In genomic region chr10:75151311-75151710, GRCm38 (mm10) we compare ENCODE assay signal across 9 mouse cellular contexts.
DNase-seq lines count a peak whose midpoint lies in the region; ATAC-seq and TF ChIP-seq lines count a peak whose summit lies in the region.
"Had no signal": no experiment of that assay in that cellular context is flagged by ENCODE, and none has a peak within 500 bp of the region (broad histone marks: within the 10 kb centered on the region; RNA-seq: fewer than 3 reads in every experiment).

No protein-coding gene starts in this region.

- no peak for TF ChIP-seq POLR2A in MEL (IDR thresholded peaks at IDR 0.05; ENCODE audit: control insufficient read depth in 1 of 2, insufficient read depth in 1 of 2, low read depth in 1 of 2, low read length in 2 of 2, poor library complexity in 1 of 2)
- no peak for TF ChIP-seq POLR2A in lung, adult 2 months (IDR thresholded peaks at IDR 0.05; ENCODE audit: borderline replicate concordance, extremely low read depth, low read depth, low read length)
- no peak for TF ChIP-seq POLR2A in thymus, adult 2 months (IDR thresholded peaks at IDR 0.05; ENCODE audit: control insufficient read depth, extremely low read depth, insufficient read depth, low read length, poor library complexity)

- H3K4me1 ChIP-seq in MEL (ENCODE audit: control insufficient read depth in 1 of 2, insufficient read depth in 2 of 2, low read length in 2 of 2), result no peaks in the 10 kb centered on the region
- H3K4me1 ChIP-seq in forebrain, postnatal 0 days (ENCODE audit: insufficient read depth), result no peaks in the 10 kb centered on the region
- H3K4me1 ChIP-seq in lung, adult 2 months (ENCODE audit: control insufficient read depth, insufficient read depth, low read length), result peaks cover 9% of the 10 kb centered on the region; the same call in 1 of the 2 replicates
- peaks cover 6% of the 10 kb centered on the region for H3K4me1 ChIP-seq in thymus, adult 2 months (replicated peaks; ENCODE audit: control insufficient read depth, insufficient read depth, low read length)
- H3K4me1 ChIP-seq: liver, embryonic 15.5 days had no signal

- no peaks in the 10 kb centered on the region for H3K79me2 ChIP-seq in MEL (ENCODE audit: control insufficient read depth, insufficient read depth, low read length, poor library complexity)

- DNase-seq in MEL (ENCODE audit: low read depth, low spot score), result peak; percentile 5
- DNase-seq in cerebellum, adult 11 months, result peak; percentile 74
- DNase-seq in forebrain, postnatal 0 days, result peak; percentile 91
- DNase-seq in layer of hippocampus, adult 18-20 months (ENCODE audit: low spot score in 2 of 2), result peak; percentile 59 to 93
- peak; percentile 63 for DNase-seq in lung, adult 2 months
- DNase-seq in thymus, adult 2 months, result peak; percentile 73

- H3K27ac ChIP-seq in MEL (ENCODE audit: control insufficient read depth, low read depth, low read length), result no peak overlapping the region
- no peak overlapping the region for H3K27ac ChIP-seq in forebrain, postnatal 0 days (ENCODE audit: low read depth, low read length)
- no peak overlapping the region for H3K27ac ChIP-seq in thymus, adult 2 months (ENCODE audit: control insufficient read depth, insufficient read depth, low read length)
- H3K27ac ChIP-seq: liver, embryonic 15.5 days had no signal

- ATAC-seq in forebrain, postnatal 0 days, result peak; percentile 82
- peak; percentile 77 to 94 for ATAC-seq in hematopoietic stem cell, adult 5-6 weeks (replicated peaks in 1 of 2; ENCODE audit: insufficient read depth in 1 of 2, low FRiP score in 2 of 2, low TSS enrichment in 1 of 2, low read depth in 1 of 2, poor library complexity in 2 of 2, severe bottlenecking in 2 of 2)
- ATAC-seq in neutrophil, adult 5-6 weeks (ENCODE audit: extremely low read depth, insufficient number of reproducible peaks, low FRiP score, poor library complexity, severe bottlenecking), result peak; percentile 81

- no peak overlapping the region for H3K9ac ChIP-seq in MEL (ENCODE audit: control insufficient read depth, low read depth, low read length, poor library complexity, severe bottlenecking)
- no peak overlapping the region for H3K9ac ChIP-seq in forebrain, postnatal 0 days
- H3K9ac ChIP-seq: liver, embryonic 15.5 days had no signal

- no peaks in the 10 kb centered on the region for H3K27me3 ChIP-seq in MEL (ENCODE audit: control insufficient read depth in 1 of 2, insufficient read depth in 2 of 2, low read length in 2 of 2)
- H3K27me3 ChIP-seq in forebrain, postnatal 0 days (ENCODE audit: insufficient read depth, low read length), result no peaks in the 10 kb centered on the region
- no peaks in the 10 kb centered on the region for H3K27me3 ChIP-seq in thymus, adult 2 months (ENCODE audit: control insufficient read depth, insufficient read depth, low read length)
- H3K27me3 ChIP-seq: liver, embryonic 15.5 days had no signal

- H3K9me3 ChIP-seq in MEL (replicated peaks; ENCODE audit: insufficient read depth, low read length), result no peaks in the 10 kb centered on the region
- no peaks in the 10 kb centered on the region for H3K9me3 ChIP-seq in forebrain, postnatal 0 days (ENCODE audit: low read length)
- H3K9me3 ChIP-seq: liver, embryonic 15.5 days had no signal

- H3K4me3 ChIP-seq in MEL (ENCODE audit: control insufficient read depth in 1 of 2, insufficient read depth in 1 of 2, low read depth in 2 of 2, low read length in 2 of 2), result no peak overlapping the region
- H3K4me3 ChIP-seq in forebrain, postnatal 0 days (ENCODE audit: low read depth, low read length), result no peak overlapping the region
- no peak overlapping the region for H3K4me3 ChIP-seq in lung, adult 2 months (replicated peaks; ENCODE audit: extremely low read depth, low read depth, low read length)
- no peak overlapping the region for H3K4me3 ChIP-seq in thymus, adult 2 months (ENCODE audit: control insufficient read depth, insufficient read depth, low read length)
- H3K4me3 ChIP-seq: liver, embryonic 15.5 days had no signal

- no peak for TF ChIP-seq EP300 in MEL (IDR thresholded peaks at IDR 0.05; ENCODE audit: low read depth in 1 of 2, low read length in 2 of 2)

- no peak overlapping the region for H3K4me2 ChIP-seq in forebrain, postnatal 0 days (ENCODE audit: low read depth)
- H3K4me2 ChIP-seq: liver, embryonic 15.5 days had no signal

- H3K36me3 ChIP-seq in MEL (ENCODE audit: control insufficient read depth in 1 of 2, insufficient read depth in 2 of 2, low read length in 2 of 2), result no peaks in the 10 kb centered on the region
- H3K36me3 ChIP-seq in forebrain, postnatal 0 days (ENCODE audit: insufficient read depth), result peaks cover 71% of the 10 kb centered on the region
- no peaks in the 10 kb centered on the region for H3K36me3 ChIP-seq in thymus, adult 2 months (ENCODE audit: control insufficient read depth, insufficient read depth, low read length)

- peak; percentile 32 for TF ChIP-seq RAD21 in MEL (IDR thresholded peaks at IDR 0.05; ENCODE audit: low read depth, low read length)

- peak in 1 of 3 experiments; percentile 69; a peak in 3 of 6 replicates for TF ChIP-seq CTCF in MEL (IDR thresholded peaks at IDR 0.05 in 2 of 3, conservative IDR thresholded peaks at IDR 0.05 in 1 of 3; ENCODE audit: control insufficient read depth in 1 of 3, insufficient read depth in 1 of 3, low read depth in 2 of 3, low read length in 3 of 3, poor library complexity in 1 of 3, severe bottlenecking in 1 of 3)
- peak; percentile 94 for TF ChIP-seq CTCF in forebrain, postnatal 0 days (IDR thresholded peaks at IDR 0.05; ENCODE audit: low read depth)
- TF ChIP-seq CTCF in lung, adult 2 months (IDR thresholded peaks at IDR 0.05; ENCODE audit: insufficient read depth, low read length), result peak; percentile 60
- no peak for TF ChIP-seq CTCF in thymus, adult 2 months (IDR thresholded peaks at IDR 0.05; ENCODE audit: borderline replicate concordance, control insufficient read depth, extremely low read depth, insufficient read depth, low read length, poor library complexity)

TF ChIP-seq in MEL, 35 proteins besides CTCF, POLR2A, EP300 and RAD21:
- no peak for TF ChIP-seq JUND (IDR thresholded peaks at IDR 0.05; ENCODE audit: low read depth, low read length)
- TF ChIP-seq TBP (IDR thresholded peaks at IDR 0.05; ENCODE audit: low read depth, low read length), result no peak
- TF ChIP-seq NRF1 (IDR thresholded peaks at IDR 0.05; ENCODE audit: insufficient read depth, low read depth, low read length, poor library complexity, severe bottlenecking), result no peak
- 0 out of 2 replicates have a peak, but pooled peaks have one; percentile 26 for TF ChIP-seq SMC3 (IDR thresholded peaks at IDR 0.05; ENCODE audit: low read depth, low read length)
TF ChIP-seq in MEL: peak in this region for 1.

Comparison
In these comparisons a context has a peak if more than half of its experiments do, and no peak if none do; other contexts are left out.
1. DNase-seq: peak in every context shown above with its lines; median percentile 91 in forebrain, postnatal 0 days; 76 in layer of hippocampus, adult 18-20 months; 74 in cerebellum, adult 11 months; 73 in thymus, adult 2 months; 63 in lung, adult 2 months; 5 in MEL.